Mouse (Mus musculus): ENCODE results near the gene Tob1. TPM values are rescaled to one million over a fixed set of nuclear protein-coding genes. Genes with fewer than 3 reads are reported as not detected.

Gene Tob1
- polyA plus RNA-seq, 1 experiment: 10.2 TPM

- whole genome bisulfite sequencing: 91% methylated on average over 5 of the region's 5 CpGs
- Histone ChIP-seq H3K27me3 (ENCODE audit: control insufficient read depth, insufficient read depth, low read length) (0 out of 2 replicates have a peak, but pooled peaks cover 1% of the 10 kb centered on the region), H3K36me3 (ENCODE audit: control insufficient read depth, insufficient read depth, low read length) (no peaks in the 10 kb centered on the region), H3K4me3 (ENCODE audit: extremely low read depth, insufficient read depth, insufficient read length) (no peak overlapping the region), H3K27ac (ENCODE audit: insufficient read depth, low read length) (no peak overlapping the region), H3K4me1 (ENCODE audit: control insufficient read depth, insufficient read depth, insufficient read length) (no peaks in the 10 kb centered on the region)
- DNase-seq (ENCODE audit: low read depth in 1 of 2, low spot score in 2 of 2): no peak
- no peak for TF ChIP-seq CTCF (IDR thresholded peaks at IDR 0.05; ENCODE audit: extremely low read depth, insufficient read depth, insufficient read length, insufficient replicate concordance)
- no peak for TF ChIP-seq POLR2A (IDR thresholded peaks at IDR 0.05; ENCODE audit: low read depth, low read length)
Observed at GRCm38 (mm10) chr11:94171691-94172090, 39.6 kb upstream of the Tob1 start.

- no peak for DNase-seq (ENCODE audit: low read depth in 1 of 2, low spot score in 2 of 2)
- Histone ChIP-seq H3K27ac (ENCODE audit: insufficient read depth, low read length) (no peak overlapping the region), H3K4me1 (ENCODE audit: control insufficient read depth, insufficient read depth, insufficient read length) (no peaks in the 10 kb centered on the region), H3K36me3 (ENCODE audit: control insufficient read depth, insufficient read depth, low read length) (no peaks in the 10 kb centered on the region), H3K4me3 (ENCODE audit: extremely low read depth, insufficient read depth, insufficient read length) (no peak overlapping the region), H3K27me3 (ENCODE audit: control insufficient read depth, insufficient read depth, low read length) (0 out of 2 replicates have a peak, but pooled peaks cover 1% of the 10 kb centered on the region)
- 85% methylated on average over 9 of the region's 9 CpGs for WGBS
- TF ChIP-seq CTCF (IDR thresholded peaks at IDR 0.05; ENCODE audit: extremely low read depth, insufficient read depth, insufficient read length, insufficient replicate concordance) (no peak), POLR2A (IDR thresholded peaks at IDR 0.05; ENCODE audit: low read depth, low read length) (no peak)
Observed at GRCm38 (mm10) chr11:94172186-94172585, 39.1 kb upstream of the Tob1 start.

- H3K27ac ChIP-seq (ENCODE audit: insufficient read depth, low read length): no peak overlapping the region
- H3K4me1 ChIP-seq (ENCODE audit: control insufficient read depth, insufficient read depth, insufficient read length): no peaks in the 10 kb centered on the region
- H3K27me3 ChIP-seq (ENCODE audit: control insufficient read depth, insufficient read depth, low read length): 0 out of 2 replicates have a peak, but pooled peaks cover 1% of the 10 kb centered on the region
- DNase-seq (ENCODE audit: low read depth in 1 of 2, low spot score in 2 of 2): no peak
- no peak overlapping the region for H3K4me3 ChIP-seq (ENCODE audit: extremely low read depth, insufficient read depth, insufficient read length)
- no peak for TF ChIP-seq POLR2A (IDR thresholded peaks at IDR 0.05; ENCODE audit: low read depth, low read length)
- TF ChIP-seq CTCF (IDR thresholded peaks at IDR 0.05; ENCODE audit: extremely low read depth, insufficient read depth, insufficient read length, insufficient replicate concordance): no peak
- 92% methylated on average over 4 of the region's 4 CpGs for WGBS
- H3K36me3 ChIP-seq (ENCODE audit: control insufficient read depth, insufficient read depth, low read length): no peaks in the 10 kb centered on the region
Observed at GRCm38 (mm10) chr11:94173726-94174146, 37.5 kb upstream of the Tob1 start.

- Histone ChIP-seq H3K4me1 (ENCODE audit: control insufficient read depth, insufficient read depth, insufficient read length) (no peaks in the 10 kb centered on the region), H3K27me3 (ENCODE audit: control insufficient read depth, insufficient read depth, low read length) (0 out of 2 replicates have a peak, but pooled peaks cover 1% of the 10 kb centered on the region), H3K27ac (ENCODE audit: insufficient read depth, low read length) (no peak overlapping the region), H3K36me3 (ENCODE audit: control insufficient read depth, insufficient read depth, low read length) (no peaks in the 10 kb centered on the region), H3K4me3 (ENCODE audit: extremely low read depth, insufficient read depth, insufficient read length) (no peak overlapping the region)
- no peak for DNase-seq (ENCODE audit: low read depth in 1 of 2, low spot score in 2 of 2)
- TF ChIP-seq POLR2A (IDR thresholded peaks at IDR 0.05; ENCODE audit: low read depth, low read length): no peak
- TF ChIP-seq CTCF (IDR thresholded peaks at IDR 0.05; ENCODE audit: extremely low read depth, insufficient read depth, insufficient read length, insufficient replicate concordance): no peak
- 92% methylated on average over 7 of the region's 7 CpGs for WGBS
Observed at GRCm38 (mm10) chr11:94175288-94175687, 36.0 kb upstream of the Tob1 start.

GRCm38 (mm10) chr11:94175694-94176093 lies 35.6 kb upstream of the Tob1 start:
- H3K27ac ChIP-seq (ENCODE audit: insufficient read depth, low read length): no peak overlapping the region
- no peaks in the 10 kb centered on the region for H3K4me1 ChIP-seq (ENCODE audit: control insufficient read depth, insufficient read depth, insufficient read length)
- no peak overlapping the region for H3K4me3 ChIP-seq (ENCODE audit: extremely low read depth, insufficient read depth, insufficient read length)
- WGBS: 85% methylated on average over 8 of the region's 8 CpGs
- H3K27me3 ChIP-seq (ENCODE audit: control insufficient read depth, insufficient read depth, low read length): 0 out of 2 replicates have a peak, but pooled peaks cover 1% of the 10 kb centered on the region
- TF ChIP-seq CTCF (IDR thresholded peaks at IDR 0.05; ENCODE audit: extremely low read depth, insufficient read depth, insufficient read length, insufficient replicate concordance): no peak
- TF ChIP-seq POLR2A (IDR thresholded peaks at IDR 0.05; ENCODE audit: low read depth, low read length): no peak
- H3K36me3 ChIP-seq (ENCODE audit: control insufficient read depth, insufficient read depth, low read length): no peaks in the 10 kb centered on the region
- DNase-seq (ENCODE audit: low read depth in 1 of 2, low spot score in 2 of 2): no peak

- Histone ChIP-seq H3K4me3 (ENCODE audit: extremely low read depth, insufficient read depth, insufficient read length) (no peak overlapping the region), H3K27me3 (ENCODE audit: control insufficient read depth, insufficient read depth, low read length) (0 out of 2 replicates have a peak, but pooled peaks cover 1% of the 10 kb centered on the region), H3K36me3 (ENCODE audit: control insufficient read depth, insufficient read depth, low read length) (no peaks in the 10 kb centered on the region), H3K4me1 (ENCODE audit: control insufficient read depth, insufficient read depth, insufficient read length) (no peaks in the 10 kb centered on the region), H3K27ac (ENCODE audit: insufficient read depth, low read length) (no peak overlapping the region)
- WGBS: 82% methylated on average over 15 of the region's 15 CpGs
- DNase-seq (ENCODE audit: low read depth in 1 of 2, low spot score in 2 of 2): no peak
- TF ChIP-seq CTCF (IDR thresholded peaks at IDR 0.05; ENCODE audit: extremely low read depth, insufficient read depth, insufficient read length, insufficient replicate concordance) (no peak), POLR2A (IDR thresholded peaks at IDR 0.05; ENCODE audit: low read depth, low read length) (no peak)
Observed at GRCm38 (mm10) chr11:94177841-94178585, 33.2 kb upstream of the Tob1 start.

GRCm38 (mm10) chr11:94179768-94180167 lies 31.5 kb upstream of the Tob1 start:
- 25% methylated on average over 1 of the region's 1 CpGs for WGBS
- Histone ChIP-seq H3K27me3 (ENCODE audit: control insufficient read depth, insufficient read depth, low read length) (0 out of 2 replicates have a peak, but pooled peaks cover 1% of the 10 kb centered on the region), H3K36me3 (ENCODE audit: control insufficient read depth, insufficient read depth, low read length) (no peaks in the 10 kb centered on the region), H3K4me3 (ENCODE audit: extremely low read depth, insufficient read depth, insufficient read length) (no peak overlapping the region), H3K27ac (ENCODE audit: insufficient read depth, low read length) (no peak overlapping the region), H3K4me1 (ENCODE audit: control insufficient read depth, insufficient read depth, insufficient read length) (no peaks in the 10 kb centered on the region)
- TF ChIP-seq CTCF (IDR thresholded peaks at IDR 0.05; ENCODE audit: extremely low read depth, insufficient read depth, insufficient read length, insufficient replicate concordance): no peak
- TF ChIP-seq POLR2A (IDR thresholded peaks at IDR 0.05; ENCODE audit: low read depth, low read length): no peak
- no peak for DNase-seq (ENCODE audit: low read depth in 1 of 2, low spot score in 2 of 2)
